Mouse (Mus musculus) cerebral cortex, adult 2 months (tissue): ENCODE data around the gene Rsph3a.

Experiments
- WGBS: fragments of 180-500 bp; shearing (Covaris S2); methylation state at CpG from one replicate; pipeline ENCODE4 v1.1.7; 2018; 5-methylcytosine and 5-hydroxymethylcytosine counted together

Gene Rsph3a

GRCm38 (mm10) chr17:7945117-7946052, at the start of gene Rsph3a:
TSS of gene Rsph3a (plus strand) at chr17:7945614.
- 2% methylated on average over 58 of the region's 58 CpGs for WGBS

GRCm38 (mm10) chr17:7896047-7896635, 49.3 kb upstream of the Rsph3a start:
- WGBS, result 69% methylated on average over 10 of the region's 10 CpGs

- WGBS, result 80% methylated on average over 11 of the region's 11 CpGs
These were observed 48.3 kb upstream of the Rsph3a start for GRCm38 (mm10) chr17:7897120-7897519.

DNA sequence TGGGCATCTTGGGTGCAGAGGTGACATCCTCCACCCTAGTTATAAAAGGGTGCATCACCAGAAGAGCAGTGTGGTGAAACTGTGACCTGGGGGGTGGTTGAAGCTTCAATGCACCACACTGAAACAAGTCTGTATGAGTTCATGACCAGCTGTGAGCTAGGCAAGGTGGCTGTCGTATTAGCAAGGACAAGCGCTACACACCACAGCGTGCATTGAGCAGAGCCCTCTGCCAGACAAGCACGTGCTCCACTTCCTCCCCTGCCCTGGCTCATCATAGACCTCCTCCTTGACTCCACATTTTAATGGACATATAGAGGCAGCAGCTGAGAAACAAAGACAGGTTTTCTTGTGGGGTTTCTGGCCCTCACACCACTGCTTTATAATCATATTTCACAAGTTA, 47.7 kb upstream of the Rsph3a start:
- WGBS, result 82% methylated on average over 4 of the region's 4 CpGs

DNA sequence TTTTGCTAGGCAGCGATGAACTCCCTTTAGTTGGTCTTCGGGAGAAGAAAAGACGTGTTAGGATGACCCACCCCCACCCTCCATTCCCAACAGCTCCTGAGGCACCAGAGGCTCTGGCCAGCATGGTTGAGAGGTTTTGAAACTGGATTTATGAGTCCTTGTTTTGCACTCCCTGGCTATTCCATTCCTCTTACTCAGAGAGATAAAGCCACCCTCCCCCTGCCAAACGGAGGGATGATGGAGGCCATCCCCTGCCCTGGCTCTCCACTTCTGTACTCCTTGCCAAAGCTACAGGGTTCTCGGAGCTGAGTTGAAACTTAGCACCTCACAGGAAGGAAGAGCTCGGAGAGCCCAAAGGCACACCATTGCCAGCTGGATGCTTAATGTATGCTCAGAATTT, 46.2 kb upstream of the Rsph3a start:
- 86% methylated on average over 6 of the region's 6 CpGs for WGBS

GRCm38 (mm10) chr17:7899961-7900360, 45.5 kb upstream of the Rsph3a start:
- WGBS, result 78% methylated on average over 4 of the region's 4 CpGs

DNA sequence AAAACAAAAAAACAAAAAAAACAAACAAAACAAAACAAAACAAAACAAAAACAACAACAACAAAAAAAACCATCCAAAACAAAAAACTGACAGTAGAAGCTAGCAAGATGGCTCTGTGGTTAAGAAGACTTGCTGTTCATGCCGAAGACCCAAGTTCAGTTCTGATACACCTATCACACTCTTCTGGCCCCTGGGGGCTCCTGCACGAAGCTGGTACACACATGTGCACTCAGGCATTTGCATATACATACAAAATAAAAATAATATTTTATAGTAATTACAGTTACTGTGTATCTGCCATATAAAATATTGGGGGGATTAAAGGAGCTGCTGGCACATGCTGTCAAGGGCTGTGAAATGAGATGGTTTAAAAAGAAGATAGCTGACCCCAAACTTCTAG, 43.9 kb upstream of the Rsph3a start:
- 90% methylated on average over 2 of the region's 2 CpGs for WGBS

GRCm38 (mm10) chr17:7902362-7902761, 43.1 kb upstream of the Rsph3a start:
- WGBS, result 51% methylated on average over 3 of the region's 3 CpGs

DNA sequence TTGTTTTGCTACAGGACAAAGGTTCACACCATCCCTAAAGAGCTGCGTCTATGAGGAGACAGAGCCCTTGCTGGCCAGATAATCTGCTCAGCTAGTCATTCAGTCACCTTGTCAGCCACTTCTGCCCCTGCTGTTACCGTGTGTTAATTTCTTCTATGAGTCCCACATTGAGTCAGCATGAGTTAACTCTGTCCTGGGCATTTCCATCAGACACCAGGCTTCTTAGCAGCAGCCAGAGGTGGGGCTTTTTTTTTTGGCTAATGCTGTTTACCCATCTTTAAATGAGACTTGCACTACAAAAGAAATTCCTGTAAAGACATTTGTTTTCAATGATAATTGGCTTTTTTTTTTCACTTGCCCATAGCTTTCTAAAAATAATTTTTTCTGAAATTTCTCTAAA, 40.4 kb upstream of the Rsph3a start:
- 64% methylated on average over 2 of the region's 2 CpGs for WGBS

GRCm38 (mm10) chr17:7905936-7906685, 39.3 kb upstream of the Rsph3a start:
- WGBS, result 42% methylated on average over 4 of the region's 4 CpGs

GRCm38 (mm10) chr17:7914596-7915227, 30.7 kb upstream of the Rsph3a start:
- WGBS, result 60% methylated on average over 2 of the region's 2 CpGs

GRCm38 (mm10) chr17:7915791-7916190, 29.6 kb upstream of the Rsph3a start:
- WGBS, result 91% methylated on average over 9 of the region's 9 CpGs

DNA sequence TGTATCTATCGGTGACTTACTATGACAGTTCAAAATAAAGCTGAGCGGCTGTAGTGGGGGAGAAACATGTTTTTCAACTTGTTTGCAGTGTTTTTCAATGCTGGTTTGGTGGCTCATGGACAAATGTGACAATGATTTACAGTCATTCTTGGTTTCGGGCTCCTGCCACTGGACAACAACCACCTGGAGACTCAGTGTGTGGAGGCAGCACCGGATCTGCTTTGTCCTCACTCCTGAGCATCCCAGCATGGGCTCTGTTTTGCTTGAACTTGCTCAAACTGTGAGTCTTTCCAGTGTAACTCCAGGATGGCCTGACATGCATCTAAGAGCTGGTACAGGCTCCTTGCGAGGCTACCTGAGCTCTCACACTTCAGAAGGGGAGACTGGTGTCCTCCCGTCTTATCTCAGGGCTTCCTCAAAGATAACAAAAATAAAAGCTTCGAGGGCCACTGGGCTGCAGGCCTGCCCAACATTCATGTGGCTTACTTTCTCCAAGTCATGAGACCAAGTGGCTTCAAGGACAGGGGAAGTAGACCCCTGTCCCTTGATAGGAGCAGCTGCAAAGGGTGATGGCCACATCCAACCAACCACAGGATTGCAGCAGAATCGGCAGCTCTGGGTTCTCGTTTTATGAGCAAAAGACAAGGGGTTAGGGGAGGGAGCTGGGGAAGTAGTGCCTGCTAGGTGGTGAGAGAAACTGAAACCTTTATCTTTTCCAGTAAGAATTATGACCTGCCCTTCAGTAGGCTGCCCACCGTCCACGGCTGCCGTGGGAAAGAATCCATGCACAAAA, 28.4 kb upstream of the Rsph3a start:
- 91% methylated on average over 12 of the region's 12 CpGs for WGBS

GRCm38 (mm10) chr17:7918355-7918754, 27.1 kb upstream of the Rsph3a start:
- WGBS, result 91% methylated on average over 2 of the region's 2 CpGs

DNA sequence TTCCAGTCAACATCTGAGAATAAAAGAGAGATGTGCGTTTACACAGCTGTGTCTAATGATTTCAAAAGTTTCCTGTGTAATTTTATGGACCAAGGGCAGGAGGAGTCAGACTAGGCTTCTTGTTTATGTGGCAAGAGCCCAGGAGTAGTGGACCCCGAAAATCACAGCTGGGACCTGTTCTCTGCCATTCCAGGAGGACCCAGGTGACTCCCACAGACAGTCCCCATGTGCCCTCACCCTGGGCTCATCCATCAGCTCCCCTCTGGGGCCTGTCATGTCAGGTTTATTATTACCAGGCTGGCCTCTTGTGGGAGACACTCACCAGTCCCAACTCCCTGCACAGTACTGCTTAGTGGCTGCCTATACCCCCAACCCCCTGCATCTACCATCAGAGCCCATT, 26.2 kb upstream of the Rsph3a start:
- 90% methylated on average over 2 of the region's 2 CpGs for WGBS

- WGBS, result 88% methylated on average over 5 of the region's 5 CpGs
These were observed 22.9 kb upstream of the Rsph3a start for GRCm38 (mm10) chr17:7922564-7922963.

DNA sequence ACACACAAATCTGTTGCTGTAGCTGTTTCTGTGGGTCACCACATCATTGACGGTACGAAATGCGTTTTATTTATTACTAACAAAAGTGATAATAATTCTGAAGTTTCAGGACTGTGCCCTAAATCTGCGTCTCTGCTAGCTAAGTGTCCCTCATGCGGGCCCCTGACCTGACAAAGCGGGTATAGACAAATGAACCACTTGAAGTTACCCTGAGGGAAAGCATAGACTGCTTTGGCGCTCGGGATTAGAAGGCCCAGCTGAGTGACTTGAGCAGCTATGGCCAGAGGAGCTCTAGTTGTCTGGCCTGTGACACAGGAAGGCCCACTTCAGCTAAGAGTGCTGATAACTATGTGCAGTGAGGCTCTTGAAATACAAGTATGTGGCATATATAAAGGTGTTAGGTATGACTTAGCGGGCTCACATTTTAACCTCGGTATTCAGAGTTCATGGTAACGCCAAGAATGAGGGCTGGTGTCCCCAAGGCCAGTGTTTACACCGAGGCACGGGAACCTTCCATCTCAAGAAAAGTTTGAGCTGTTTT, 21.2 kb upstream of the Rsph3a start:
- WGBS, result 94% methylated on average over 13 of the region's 13 CpGs

GRCm38 (mm10) chr17:7925413-7926160, 19.8 kb upstream of the Rsph3a start, which contains the start of gene Tagap:
TSS of gene Tagap (plus strand) at chr17:7926000.
- 66% methylated on average over 13 of the region's 13 CpGs for WGBS

DNA sequence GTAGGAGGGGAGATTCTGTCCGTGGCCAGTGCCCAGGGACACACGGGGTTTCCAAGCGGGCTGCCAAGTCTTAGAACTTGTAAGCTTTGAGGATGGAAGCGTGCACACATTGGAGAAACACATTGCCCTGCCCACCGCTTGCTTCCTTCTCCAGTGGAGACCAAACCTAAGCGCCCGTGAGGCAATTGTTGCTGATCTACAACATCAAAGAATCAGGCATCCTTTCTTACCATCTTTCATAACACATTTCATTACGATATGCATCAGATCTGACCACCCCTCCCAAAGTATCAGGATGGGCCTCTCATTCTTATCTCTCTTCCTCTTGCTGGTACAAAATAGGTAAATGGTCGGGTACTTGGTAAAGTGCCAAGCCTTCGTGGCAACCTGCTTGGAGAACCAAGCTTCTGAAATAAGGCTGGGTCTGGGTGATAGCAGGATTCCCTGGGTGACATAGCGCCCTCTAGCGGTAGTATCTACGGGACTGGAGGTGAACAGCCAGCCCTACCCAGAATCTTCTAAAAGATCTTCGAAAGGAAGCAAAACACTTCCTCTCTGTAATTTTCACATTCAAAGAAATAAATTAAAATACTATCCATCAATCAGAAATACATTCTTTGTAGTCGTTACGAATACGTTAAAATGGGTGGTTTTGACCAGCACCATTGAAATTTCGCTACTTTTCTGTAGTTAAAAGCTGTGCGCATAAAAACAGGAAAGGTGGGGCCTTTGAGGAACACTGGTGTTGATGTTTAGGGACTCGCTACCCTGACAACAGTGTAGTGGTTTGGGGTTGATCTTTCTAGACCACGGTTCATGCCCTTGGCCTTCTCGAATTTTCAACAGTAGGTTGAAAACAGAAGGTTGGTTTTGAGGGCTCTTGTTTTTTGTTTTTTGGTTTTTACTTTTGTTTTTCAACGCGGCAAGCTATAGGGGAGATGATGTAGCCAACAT, 17.6 kb upstream of the Rsph3a start:
- 59% methylated on average over 24 of the region's 24 CpGs for WGBS
